Mouse (Mus musculus): ENCODE results near the gene Ssbp4.

GRCm38 (mm10) chr8:70552836-70553235 lies 55.8 kb downstream of the Ssbp4 start:
- TF ChIP-seq CTCF (IDR thresholded peaks at IDR 0.05; ENCODE audit: extremely low read depth, insufficient read length, insufficient replicate concordance, low read depth, low read length): no peak
- no peak for TF ChIP-seq POLR2A (IDR thresholded peaks at IDR 0.05; ENCODE audit: low read depth, low read length)
